Mouse (Mus musculus): ENCODE measurements around the gene Tyw3.

DNA sequence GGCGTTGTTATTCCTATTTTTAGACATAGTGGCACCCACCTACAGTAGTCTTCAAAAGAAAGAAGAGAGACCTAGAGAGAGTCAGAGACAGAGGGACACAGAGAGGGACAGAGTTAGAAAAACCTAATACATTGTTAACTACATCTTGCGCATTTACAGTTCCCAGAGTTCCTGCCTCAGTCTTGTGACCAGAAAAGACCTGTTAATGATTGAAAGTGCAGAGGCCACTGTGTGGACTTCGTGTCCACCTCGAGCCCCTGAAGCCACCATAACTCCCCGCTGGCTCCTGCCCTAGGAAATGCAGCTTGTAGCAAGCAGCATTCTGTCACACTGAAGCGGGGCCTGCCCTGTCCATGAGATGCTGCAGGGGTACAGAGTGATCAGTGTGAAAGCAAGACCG is 657 bp upstream of the Tyw3 start:
- no peak for TF ChIP-seq GATA1 (IDR thresholded peaks at IDR 0.05; ENCODE audit: low read length)
- TF ChIP-seq TAL1 (IDR thresholded peaks at IDR 0.05; ENCODE audit: low read length): no peak
